Mouse (Mus musculus) small intestine, adult 2 months (tissue): Measurements from ENCODE around the gene Rgs19. TPM values are rescaled to one million over a fixed set of nuclear protein-coding genes. Genes with fewer than 3 reads are reported as not detected.

Experiments used
- H3K27ac ChIP-seq: fragments of 200-500 bp; 2 replicates; pipeline ENCODE4 v1.5.1; 2012; ENCODE audit warnings: low read depth, low read length, control low read depth, inconsistent platforms; ENCODE audit not compliant: insufficient read depth
- H3K27me3 ChIP-seq: fragments of 200-500 bp; 2 replicates; pipeline ENCODE4 v1.6.1; 2012; ENCODE audit warnings: mild to moderate bottlenecking, moderate library complexity, low read length, inconsistent platforms; ENCODE audit not compliant: control insufficient read depth, insufficient read depth
- H3K36me3 ChIP-seq: fragments of 200-500 bp; 2 replicates; pipeline ENCODE4 v1.6.1; 2012; ENCODE audit warnings: mild to moderate bottlenecking, low read length, control low read depth, inconsistent platforms; ENCODE audit not compliant: control insufficient read depth, insufficient read depth
- H3K4me1 ChIP-seq: fragments of 200-500 bp; 2 replicates; pipeline ENCODE4 v1.6.1; 2012; ENCODE audit warnings: low read length, inconsistent platforms, mixed read lengths; ENCODE audit not compliant: control insufficient read depth, insufficient read depth, insufficient read length
- H3K4me3 ChIP-seq: fragments of 200-500 bp; 2 replicates; pipeline ENCODE4 v1.5.1; 2012; ENCODE audit warnings: low read depth, mild to moderate bottlenecking, control low read depth, inconsistent platforms, low read length, moderate library complexity
- CTCF ChIP-seq: fragments of 200-500 bp; IDR thresholded peaks from 2 replicates; pipeline ENCODE4 v1.5.1; 2012; ENCODE audit warnings: low read depth, mild to moderate bottlenecking, control low read depth, inconsistent platforms, low read length, moderate library complexity, mixed read lengths; ENCODE audit not compliant: insufficient replicate concordance, insufficient read length; ENCODE audit errors: extremely low read depth
- POLR2A ChIP-seq: fragments of 200-500 bp; IDR thresholded peaks from 2 replicates; pipeline ENCODE4 v1.6.1; 2012; ENCODE audit warnings: low read depth, mild to moderate bottlenecking, control low read depth, inconsistent platforms, low read length, moderate library complexity
- WGBS: fragments of 180-500 bp; shearing (Covaris S2); methylation state at CpG from one replicate; pipeline ENCODE4 v1.1.7; 2018; 5-methylcytosine and 5-hydroxymethylcytosine counted together
- polyA plus RNA-seq: library from polyadenylated mRNA; depleted of rRNA; stranded (reverse); fragments of >200 nt; gene quantifications from 2 replicates; pipeline ENCODE4 v1.2.3, GENCODE M21; 2012

Gene Rgs19
- polyA plus RNA-seq, 1 experiment = 24.1 TPM

- WGBS = 83% methylated on average over 2 of the region's 2 CpGs
Measured at GRCm38 (mm10) chr2:181657441-181657840, 36.3 kb downstream of the Rgs19 start.

GRCm38 (mm10) chr2:181656734-181657133 is 37.0 kb downstream of the Rgs19 start, which contains the start of gene Gm29797:
Gene Gm29797, plus strand, starts transcription at chr2:181657034.
- Histone ChIP-seq H3K4me1 (peaks cover 11% of the 10 kb centered on the region; the same call in 1 of the 2 replicates), H3K27me3 (peaks cover 12% of the 10 kb centered on the region; the same call in 1 of the 2 replicates), H3K27ac (no peak within 1 kb of the TSS), H3K36me3 (peaks cover 28% of the 10 kb centered on the region), H3K4me3 (no peak within 1 kb of the TSS)
- 75% methylated on average over 3 of the region's 3 CpGs for WGBS
- TF ChIP-seq POLR2A = no peak
- no peak for TF ChIP-seq CTCF

More at GRCm38 (mm10) chr2:181657441-181657840, 36.3 kb downstream of the Rgs19 start:
- peaks cover 7% of the 10 kb centered on the region; the same call in 1 of the 2 replicates for H3K4me1 ChIP-seq
- TF ChIP-seq CTCF (no peak), POLR2A (no peak)
- no peak overlapping the region for H3K4me3 ChIP-seq
- peaks cover 22% of the 10 kb centered on the region for H3K36me3 ChIP-seq
- H3K27ac ChIP-seq = no peak overlapping the region
- H3K27me3 ChIP-seq = peaks cover 12% of the 10 kb centered on the region; the same call in 1 of the 2 replicates

- TF ChIP-seq POLR2A = no peak
- no peak for TF ChIP-seq CTCF
- WGBS = 43% methylated on average over 1 of the region's 1 CpGs
- Histone ChIP-seq H3K4me1 (peaks cover 13% of the 10 kb centered on the region; the same call in 1 of the 2 replicates), H3K4me3 (no peak overlapping the region), H3K27me3 (peaks cover 12% of the 10 kb centered on the region; the same call in 1 of the 2 replicates), H3K27ac (peak overlapping the region; percentile 23; the same call in 1 of the 2 replicates), H3K36me3 (peaks cover 53% of the 10 kb centered on the region)
Measured at GRCm38 (mm10) chr2:181653523-181653922, 40.3 kb downstream of the Rgs19 start.

GRCm38 (mm10) chr2:181653065-181653464 is 40.7 kb downstream of the Rgs19 start:
- Histone ChIP-seq H3K27me3 (peaks cover 12% of the 10 kb centered on the region; the same call in 1 of the 2 replicates), H3K4me3 (no peak overlapping the region), H3K36me3 (peaks cover 58% of the 10 kb centered on the region), H3K4me1 (peaks cover 13% of the 10 kb centered on the region; the same call in 1 of the 2 replicates), H3K27ac (peak overlapping the region; percentile 79)
- TF ChIP-seq POLR2A (no peak), CTCF (no peak)

GRCm38 (mm10) chr2:181648926-181649325 is 44.9 kb downstream of the Rgs19 start:
- Histone ChIP-seq H3K27me3 (no peaks in the 10 kb centered on the region), H3K27ac (no peak overlapping the region), H3K4me3 (no peak overlapping the region), H3K36me3 (peaks cover 55% of the 10 kb centered on the region), H3K4me1 (peaks cover 21% of the 10 kb centered on the region)
- no peak for TF ChIP-seq POLR2A
- no peak for TF ChIP-seq CTCF
- 94% methylated on average over 10 of the region's 10 CpGs for WGBS

- Histone ChIP-seq H3K27me3 (no peaks in the 10 kb centered on the region), H3K27ac (peak overlapping the region; percentile 69; the same call in 1 of the 2 replicates), H3K36me3 (peaks cover 55% of the 10 kb centered on the region), H3K4me1 (peaks cover 10% of the 10 kb centered on the region), H3K4me3 (no peak overlapping the region)
- TF ChIP-seq POLR2A (no peak), CTCF (no peak)
- WGBS = 39% methylated on average over 6 of the region's 6 CpGs
Measured at GRCm38 (mm10) chr2:181646626-181647472, 46.9 kb downstream of the Rgs19 start.

- TF ChIP-seq CTCF = no peak
- TF ChIP-seq POLR2A = no peak
- Histone ChIP-seq H3K36me3 (peaks cover 59% of the 10 kb centered on the region), H3K4me1 (peaks cover 10% of the 10 kb centered on the region), H3K27me3 (no peaks in the 10 kb centered on the region), H3K4me3 (no peak overlapping the region), H3K27ac (no peak overlapping the region)
- 92% methylated on average over 3 of the region's 3 CpGs for WGBS
Measured at GRCm38 (mm10) chr2:181645666-181646065, 48.1 kb downstream of the Rgs19 start.
